Mouse (Mus musculus) midbrain, postnatal 0 days (tissue): ENCODE measurements around the gene Saal1. TPM values are rescaled to one million over a fixed set of nuclear protein-coding genes. Genes with fewer than 3 reads are reported as not detected.

Experiments used
- ATAC-seq: fragments of 200-750 bp; cut with Nextera tagmentation; 2 replicates; pipeline ENCODE4 v1.8.0; 2017; ENCODE audit warnings: moderate number of reproducible peaks, mild to moderate bottlenecking, moderate TSS enrichment, moderate library complexity; ENCODE audit not compliant: low FRiP score
- DNase-seq: peaks from one replicate; pipeline ENCODE4 v3.0.0-alpha.2; 2015; ENCODE audit warnings: low spot score
- H3K27ac ChIP-seq: fragments of 300-500 bp; sonication (generic); 2 replicates; pipeline ENCODE4 v1.5.1; 2014; ENCODE audit warnings: low read depth, mild to moderate bottlenecking, low read length, mixed read lengths
- H3K27me3 ChIP-seq: fragments of 300-500 bp; sonication (generic); 2 replicates; pipeline ENCODE4 v1.6.1; 2014; ENCODE audit warnings: low read length, control low read depth, mixed read lengths; ENCODE audit not compliant: insufficient read depth
- H3K36me3 ChIP-seq: fragments of 300-500 bp; sonication (generic); 2 replicates; pipeline ENCODE4 v1.6.1; 2014; ENCODE audit warnings: low read length, control low read depth, mixed read lengths; ENCODE audit not compliant: insufficient read depth
- H3K4me1 ChIP-seq: fragments of 300-500 bp; sonication (generic); 2 replicates; pipeline ENCODE4 v1.6.1; 2014; ENCODE audit warnings: mild to moderate bottlenecking, control low read depth, antibody characterized with exemption, low read length, mixed read lengths; ENCODE audit not compliant: insufficient read depth
- H3K4me2 ChIP-seq: fragments of 300-500 bp; sonication (generic); 2 replicates; pipeline ENCODE4 v1.6.1; 2014; ENCODE audit warnings: low read depth, mild to moderate bottlenecking, low read length, mixed read lengths; ENCODE audit not compliant: poor library complexity, severe bottlenecking
- H3K4me3 ChIP-seq: fragments of 300-500 bp; sonication (generic); 2 replicates; pipeline ENCODE4 v1.5.1; 2014; ENCODE audit warnings: low read depth, mild to moderate bottlenecking, low read length, moderate library complexity
- H3K9ac ChIP-seq: fragments of 300-500 bp; sonication (generic); replicated peaks from 2 replicates; pipeline ENCODE4 v1.6.1; 2014; ENCODE audit warnings: mild to moderate bottlenecking, low read length, moderate library complexity, mixed read lengths; ENCODE audit not compliant: poor library complexity, severe bottlenecking
- H3K9me3 ChIP-seq: fragments of 300-500 bp; sonication (generic); 2 replicates; pipeline ENCODE4 v1.6.1; 2016; ENCODE audit warnings: low read length, control low read depth
- CTCF ChIP-seq: IDR thresholded peaks from 2 replicates; pipeline ENCODE4 v1.5.1; 2016; ENCODE audit warnings: antibody characterized with exemption, mild to moderate bottlenecking
- WGBS: fragments of 180-500 bp; shearing (Covaris S2); extraction: QIAGEN DNeasy Blood & Tissue Kit; methylation state at CpG from one replicate; pipeline ENCODE4 v1.1.7; 2014; 5-methylcytosine and 5-hydroxymethylcytosine counted together
- polyA plus RNA-seq: library from polyadenylated mRNA; unstranded; fragments of >200 nt; fragmentation: Nextera tagmentation; extraction: Ambion mirVana; gene quantifications from 2 replicates; pipeline ENCODE4 v1.2.1, GENCODE M21; 2015
- total RNA-seq: library from RNA; depleted of rRNA; stranded (reverse); fragments of >200 nt; gene quantifications from 2 replicates; pipeline ENCODE4 v1.2.3, GENCODE M21; 2014

The Saal1 gene
- total and polyA plus RNA-seq, 2 experiments from 2014 or later: 10.2 to 13.6 TPM

- H3K9ac ChIP-seq: no peak overlapping the region
- H3K4me2 ChIP-seq: no peak overlapping the region
- ATAC-seq (no peak), DNase-seq (no peak)
- no peak for TF ChIP-seq CTCF
- H3K27me3 ChIP-seq: no peaks in the 10 kb centered on the region
- H3K36me3 ChIP-seq: no peaks in the 10 kb centered on the region
- no peak overlapping the region for H3K27ac ChIP-seq
- H3K4me3 ChIP-seq: no peak overlapping the region
- no peaks in the 10 kb centered on the region for H3K4me1 ChIP-seq
- WGBS: 83% methylated on average over 12 of the region's 12 CpGs
- H3K9me3 ChIP-seq: no peaks in the 10 kb centered on the region
Measured at GRCm38 (mm10) chr7:46738561-46739460, 28.3 kb upstream of the Saal1 start.

DNA sequence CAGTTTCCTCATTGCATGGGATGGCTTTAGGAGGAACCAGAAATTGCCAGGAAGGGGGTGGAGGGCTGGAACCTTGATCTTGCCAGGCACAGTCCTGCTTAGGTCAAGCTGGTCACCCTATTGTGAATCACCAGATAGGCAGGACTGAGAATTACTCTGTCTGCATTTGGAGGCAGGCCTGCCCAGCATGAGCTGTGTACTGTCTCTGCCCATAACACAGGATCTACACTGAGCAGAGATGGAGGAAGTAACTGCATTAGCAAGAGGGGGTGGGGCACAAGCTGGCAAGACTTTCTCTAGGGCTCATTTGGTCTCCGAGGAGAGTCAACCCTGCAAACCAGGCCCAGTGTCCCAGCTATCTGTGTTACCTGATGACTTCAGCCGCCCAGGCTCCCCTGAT lies 24.5 kb upstream of the Saal1 start:
- DNase-seq (no peak), ATAC-seq (no peak)
- Histone ChIP-seq H3K4me1 (no peaks in the 10 kb centered on the region), H3K27me3 (no peaks in the 10 kb centered on the region), H3K9me3 (no peaks in the 10 kb centered on the region), H3K4me2 (no peak overlapping the region), H3K4me3 (no peak overlapping the region), H3K9ac (no peak overlapping the region), H3K27ac (no peak overlapping the region), H3K36me3 (no peaks in the 10 kb centered on the region)
- TF ChIP-seq CTCF: no peak
- 87% methylated on average over 2 of the region's 2 CpGs for WGBS

DNA sequence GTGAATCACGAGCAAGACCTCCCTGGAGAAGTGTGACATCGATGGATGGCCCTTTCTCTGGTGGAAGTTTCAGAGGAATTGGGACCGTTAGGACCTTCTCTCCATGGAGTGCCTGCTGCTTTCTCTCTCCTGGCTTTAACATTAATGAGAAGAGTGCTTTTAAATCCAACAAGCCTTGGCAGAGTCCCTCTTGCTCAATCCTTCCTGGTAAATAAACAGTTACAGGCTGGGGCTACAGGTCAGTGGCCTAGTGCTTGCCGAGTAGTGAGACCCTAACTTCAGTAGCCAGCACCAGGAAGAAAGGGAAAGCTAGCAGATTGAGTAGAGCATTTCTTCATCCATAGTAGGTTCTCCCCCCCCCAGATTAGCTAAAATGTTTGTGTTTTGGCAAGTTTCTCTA lies 22.0 kb upstream of the Saal1 start, which contains the start of gene Saa4:
Saa4 (minus strand) TSS at position 146 of the 400 bp plus-strand sequence.
- no peak for TF ChIP-seq CTCF
- Histone ChIP-seq H3K27ac (no peak within 1 kb of the TSS), H3K27me3 (no peaks in the 10 kb centered on the region), H3K4me1 (no peaks in the 10 kb centered on the region), H3K36me3 (no peaks in the 10 kb centered on the region), H3K4me3 (no peak within 1 kb of the TSS), H3K9ac (no peak within 1 kb of the TSS), H3K4me2 (no peak within 1 kb of the TSS), H3K9me3 (no peaks in the 10 kb centered on the region)
- no peak for ATAC-seq
- WGBS: 88% methylated on average over 4 of the region's 4 CpGs
- DNase-seq: no peak

GRCm38 (mm10) chr7:46727584-46727983 lies 17.1 kb upstream of the Saal1 start:
- H3K4me3 ChIP-seq: no peak overlapping the region
- no peak overlapping the region for H3K27ac ChIP-seq
- no peak overlapping the region for H3K4me2 ChIP-seq
- no peak for DNase-seq
- no peaks in the 10 kb centered on the region for H3K9me3 ChIP-seq
- H3K27me3 ChIP-seq: no peaks in the 10 kb centered on the region
- TF ChIP-seq CTCF: no peak
- 76% methylated on average over 1 of the region's 1 CpGs for WGBS
- no peak for ATAC-seq
- no peaks in the 10 kb centered on the region for H3K36me3 ChIP-seq
- H3K4me1 ChIP-seq: no peaks in the 10 kb centered on the region
- H3K9ac ChIP-seq: no peak overlapping the region

- Histone ChIP-seq H3K36me3 (no peaks in the 10 kb centered on the region), H3K27me3 (0 out of 2 replicates have a peak, but pooled peaks cover 6% of the 10 kb centered on the region), H3K4me2 (no peak overlapping the region), H3K9me3 (no peaks in the 10 kb centered on the region), H3K9ac (no peak overlapping the region), H3K27ac (no peak overlapping the region), H3K4me3 (no peak overlapping the region), H3K4me1 (no peaks in the 10 kb centered on the region)
- ATAC-seq (no peak), DNase-seq (no peak)
- 76% methylated on average over 5 of the region's 5 CpGs for WGBS
- no peak for TF ChIP-seq CTCF
Measured at GRCm38 (mm10) chr7:46724396-46724795, 13.9 kb upstream of the Saal1 start.

GRCm38 (mm10) chr7:46723849-46724248 lies 13.4 kb upstream of the Saal1 start:
- no peak overlapping the region for H3K27ac ChIP-seq
- no peak overlapping the region for H3K4me2 ChIP-seq
- H3K36me3 ChIP-seq: no peaks in the 10 kb centered on the region
- no peak for ATAC-seq
- H3K9me3 ChIP-seq: no peaks in the 10 kb centered on the region
- H3K4me1 ChIP-seq: no peaks in the 10 kb centered on the region
- no peak for TF ChIP-seq CTCF
- H3K27me3 ChIP-seq: 0 out of 2 replicates have a peak, but pooled peaks cover 6% of the 10 kb centered on the region
- H3K9ac ChIP-seq: no peak overlapping the region
- 88% methylated on average over 3 of the region's 3 CpGs for WGBS
- DNase-seq: no peak
- H3K4me3 ChIP-seq: no peak overlapping the region
